Mouse (Mus musculus) midbrain, embryonic 15.5 days (tissue): ENCODE measurements around the gene Krt26. TPM values are rescaled to one million over a fixed set of nuclear protein-coding genes. Genes with fewer than 3 reads are reported as not detected.

Experiments
- ATAC-seq: fragments of 200-750 bp; cut with Nextera tagmentation; replicated peaks from 2 replicates; pipeline ENCODE4 v1.8.0; 2017; ENCODE audit warnings: moderate TSS enrichment
- H3K27ac ChIP-seq: fragments of 300-500 bp; sonication (generic); 2 replicates; pipeline ENCODE4 v1.5.1; 2015; ENCODE audit warnings: mild to moderate bottlenecking, inconsistent platforms
- H3K27me3 ChIP-seq: fragments of 300-500 bp; sonication (generic); replicated peaks from 2 replicates; pipeline ENCODE4 v1.6.1; 2015; ENCODE audit warnings: inconsistent platforms
- H3K36me3 ChIP-seq: fragments of 300-500 bp; sonication (generic); replicated peaks from 2 replicates; pipeline ENCODE4 v1.6.1; 2015; ENCODE audit warnings: inconsistent platforms
- H3K4me1 ChIP-seq: fragments of 300-500 bp; sonication (generic); 2 replicates; pipeline ENCODE4 v1.6.1; 2015; ENCODE audit warnings: inconsistent platforms
- H3K4me2 ChIP-seq: fragments of 300-500 bp; sonication (generic); 2 replicates; pipeline ENCODE4 v1.6.1; 2015; ENCODE audit warnings: inconsistent platforms, mild to moderate bottlenecking, moderate library complexity
- H3K4me3 ChIP-seq: fragments of 300-500 bp; sonication (generic); 2 replicates; pipeline ENCODE4 v1.5.1; 2015; ENCODE audit warnings: mild to moderate bottlenecking, inconsistent platforms
- H3K9ac ChIP-seq: fragments of 300-500 bp; sonication (generic); 2 replicates; pipeline ENCODE4 v1.6.1; 2015; ENCODE audit warnings: mild to moderate bottlenecking, inconsistent platforms
- H3K9me3 ChIP-seq: fragments of 300-500 bp; sonication (generic); 2 replicates; pipeline ENCODE4 v1.6.1; 2016; ENCODE audit warnings: inconsistent platforms
- WGBS: fragments of 180-500 bp; shearing (Covaris S2); methylation state at CpG from one replicate; pipeline ENCODE4 v1.1.7; 2015; ENCODE audit warnings: mixed read lengths; 5-methylcytosine and 5-hydroxymethylcytosine counted together
- polyA plus RNA-seq: library from polyadenylated mRNA; unstranded; fragments of >200 nt; fragmentation: Nextera tagmentation; extraction: Ambion mirVana; gene quantifications from 2 replicates; pipeline ENCODE4 v1.2.1, GENCODE M21; 2015

Gene Krt26
- polyA plus RNA-seq: 0.14 and 0.22 TPM in 2 replicates

DNA sequence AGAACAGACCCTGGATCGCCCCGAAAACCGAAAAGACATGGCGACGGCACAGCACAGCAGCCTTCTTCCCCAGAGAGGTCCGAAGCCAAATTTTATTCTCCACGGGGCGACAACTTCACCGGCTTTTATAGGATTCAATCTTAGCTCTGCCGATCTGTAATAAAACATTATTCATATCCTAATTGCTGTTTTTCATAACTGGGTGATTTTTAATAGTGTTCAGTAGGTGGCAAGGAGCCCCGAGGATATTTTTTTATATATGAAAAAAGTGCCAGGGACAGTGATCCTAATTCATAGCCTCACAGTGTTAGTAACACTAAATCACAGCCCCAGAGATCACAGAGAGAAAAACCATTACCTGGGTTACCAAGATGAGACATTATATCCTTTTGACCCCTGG, at the start of gene Krt26:
Krt26 (minus strand) TSS at position 101 of the 400 bp plus-strand sequence.
- Histone ChIP-seq H3K4me3 (no peak within 1 kb of the TSS), H3K4me1 (peaks cover 10% of the 10 kb centered on the region), H3K36me3 (no peaks in the 10 kb centered on the region), H3K27me3 (no peaks in the 10 kb centered on the region), H3K4me2 (no peak within 1 kb of the TSS), H3K9ac (no peak within 1 kb of the TSS), H3K9me3 (no peaks in the 10 kb centered on the region), H3K27ac (no peak within 1 kb of the TSS)
- 91% methylated on average over 11 of the region's 11 CpGs for WGBS
- no peak for ATAC-seq

DNA sequence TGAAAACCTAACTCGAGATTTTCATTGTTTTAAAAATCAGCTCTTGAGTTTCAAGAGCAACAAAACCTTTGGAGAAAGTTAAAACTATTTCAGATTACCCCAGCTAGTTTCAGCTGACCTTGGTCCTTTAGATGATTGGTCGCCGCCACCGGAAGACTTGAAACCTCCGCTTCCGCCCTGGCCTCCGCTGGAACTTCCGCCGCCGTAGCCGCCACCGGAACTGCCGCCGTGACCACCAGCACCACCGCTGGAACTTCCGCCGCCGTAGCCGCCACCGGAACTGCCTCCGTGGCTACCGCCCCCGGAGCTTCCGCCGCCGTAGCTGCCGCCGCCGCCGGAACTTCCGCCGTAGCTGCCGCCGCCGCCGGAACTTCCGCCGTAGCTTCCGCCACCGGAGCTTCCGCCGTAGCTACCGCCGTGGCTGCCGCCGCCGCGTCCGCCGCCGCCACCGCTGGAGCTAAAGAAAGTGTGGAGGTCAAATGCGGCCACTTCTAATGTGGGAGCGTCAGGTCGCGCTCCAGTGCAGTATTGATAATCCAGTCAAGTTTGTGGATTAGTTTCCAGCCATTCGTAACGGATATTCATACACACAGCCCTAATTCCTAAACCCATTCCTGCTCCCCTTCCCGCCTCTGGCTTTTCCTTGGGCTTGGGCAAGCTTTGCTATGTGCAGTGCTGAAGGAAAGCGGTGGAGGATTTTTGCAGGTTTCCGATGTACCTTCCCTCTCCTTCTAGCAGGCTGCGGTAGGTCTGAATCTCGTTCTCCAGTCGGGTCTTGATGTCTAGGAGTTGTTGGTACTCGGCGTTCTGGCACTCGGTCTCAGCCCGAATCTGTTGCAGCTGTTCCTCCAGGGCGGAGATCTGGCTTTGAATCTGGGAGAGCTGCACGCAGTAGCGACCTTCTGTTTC, 48.3 kb upstream of the Krt26 start:
- H3K27me3 ChIP-seq: peaks cover 7% of the 10 kb centered on the region; the same call in 1 of the 2 replicates
- H3K9ac ChIP-seq: peak overlapping the region; percentile 71
- ATAC-seq: peak; percentile 91
- H3K4me1 ChIP-seq: peaks cover 18% of the 10 kb centered on the region
- peak overlapping the region; percentile 96 for H3K27ac ChIP-seq
- WGBS: 1% methylated on average over 71 of the region's 71 CpGs
- H3K9me3 ChIP-seq: no peaks in the 10 kb centered on the region
- H3K4me3 ChIP-seq: peak overlapping the region; percentile 69
- H3K4me2 ChIP-seq: peak overlapping the region; percentile 74
- H3K36me3 ChIP-seq: no peaks in the 10 kb centered on the region

DNA sequence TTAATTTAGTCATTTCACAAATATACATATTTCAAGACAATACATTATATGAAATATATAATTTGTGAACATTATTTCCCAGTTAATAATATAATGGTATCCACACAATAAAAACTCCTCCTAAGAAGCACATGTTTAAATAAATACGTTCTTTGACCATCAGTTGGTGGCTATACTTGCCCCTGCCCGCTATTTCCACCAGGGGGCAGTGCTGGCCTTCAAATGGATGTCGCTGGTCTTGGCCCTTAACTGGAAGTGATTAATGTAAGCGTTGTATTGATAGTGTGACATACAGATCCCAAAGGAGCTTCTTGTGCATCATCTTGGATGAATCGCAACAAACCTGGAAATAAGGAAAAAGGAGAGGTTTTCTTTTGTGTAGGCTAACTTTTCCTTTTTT, 41.8 kb upstream of the Krt26 start:
- Histone ChIP-seq H3K27ac (no peak overlapping the region), H3K4me3 (no peak overlapping the region), H3K36me3 (no peaks in the 10 kb centered on the region), H3K4me1 (no peaks in the 10 kb centered on the region), H3K9ac (no peak overlapping the region), H3K27me3 (peaks cover 12% of the 10 kb centered on the region; the same call in 1 of the 2 replicates), H3K9me3 (no peaks in the 10 kb centered on the region), H3K4me2 (no peak overlapping the region)
- no peak for ATAC-seq
- WGBS: 13% methylated on average over 5 of the region's 5 CpGs

DNA sequence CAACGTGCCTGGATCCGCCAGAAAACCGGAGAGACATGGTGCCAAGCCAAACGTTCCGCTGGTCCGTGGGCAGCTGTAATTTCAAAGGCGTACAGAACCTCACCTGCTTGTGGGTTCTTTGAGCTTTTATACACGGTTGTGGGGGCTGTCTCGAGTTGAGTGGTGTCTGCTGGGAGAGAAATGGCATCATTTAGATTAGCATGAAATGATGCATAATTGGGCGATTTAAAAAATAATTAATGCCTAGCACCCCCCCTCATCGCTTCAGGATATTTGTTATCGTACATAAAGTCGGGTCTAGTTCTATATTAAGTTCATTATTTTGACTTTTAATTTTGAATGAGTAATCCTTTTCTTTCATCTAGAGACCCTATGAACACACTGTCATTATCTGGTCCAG, 37.0 kb upstream of the Krt26 start, which contains the start of gene Krt28:
Krt28 (minus strand) TSS at position 101 of the 400 bp plus-strand sequence.
- no peaks in the 10 kb centered on the region for H3K36me3 ChIP-seq
- no peak within 1 kb of the TSS for H3K4me3 ChIP-seq
- no peak within 1 kb of the TSS for H3K9ac ChIP-seq
- ATAC-seq: no peak
- H3K4me1 ChIP-seq: 0 out of 2 replicates have a peak, but pooled peaks cover 3% of the 10 kb centered on the region
- H3K4me2 ChIP-seq: no peak within 1 kb of the TSS
- peaks cover 7% of the 10 kb centered on the region; the same call in 1 of the 2 replicates for H3K27me3 ChIP-seq
- 84% methylated on average over 13 of the region's 13 CpGs for WGBS
- H3K9me3 ChIP-seq: no peaks in the 10 kb centered on the region
- H3K27ac ChIP-seq: no peak within 1 kb of the TSS

DNA sequence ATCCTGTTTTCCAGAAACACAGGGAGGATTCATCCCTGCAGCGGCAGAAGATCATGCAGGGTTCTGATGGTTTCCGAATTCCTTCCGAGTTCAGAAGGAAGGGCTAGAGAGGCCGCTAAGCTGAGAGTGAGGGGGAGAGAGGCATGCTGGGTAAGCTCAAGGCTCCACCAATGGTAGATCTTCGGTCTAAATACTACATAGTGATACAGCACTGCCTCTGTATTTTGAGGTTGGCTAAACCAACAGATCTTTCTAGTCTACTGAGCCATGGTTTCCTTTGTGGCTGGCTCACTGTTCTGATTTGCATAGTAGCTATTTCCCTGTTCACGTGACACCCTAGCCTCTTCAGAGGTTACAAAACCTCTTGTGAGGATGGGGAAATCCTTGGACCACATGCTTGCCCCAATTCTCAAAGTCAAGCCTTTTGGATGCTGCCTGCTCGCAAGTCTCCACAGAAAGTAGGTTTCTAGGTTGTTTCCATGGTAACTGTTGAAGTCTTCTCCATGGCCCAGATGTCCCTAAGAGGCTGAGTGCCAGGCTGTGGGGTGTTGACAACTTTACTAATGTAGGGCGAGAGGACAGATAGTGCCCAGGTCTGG, 32.2 kb upstream of the Krt26 start:
- H3K4me2 ChIP-seq: no peak overlapping the region
- H3K9ac ChIP-seq: no peak overlapping the region
- H3K4me3 ChIP-seq: no peak overlapping the region
- H3K4me1 ChIP-seq: 0 out of 2 replicates have a peak, but pooled peaks cover 3% of the 10 kb centered on the region
- no peak for ATAC-seq
- 80% methylated on average over 8 of the region's 8 CpGs for WGBS
- no peaks in the 10 kb centered on the region for H3K36me3 ChIP-seq
- no peaks in the 10 kb centered on the region for H3K9me3 ChIP-seq
- peaks cover 3% of the 10 kb centered on the region; the same call in 1 of the 2 replicates for H3K27me3 ChIP-seq
- peak overlapping the region; percentile 45; the same call in 1 of the 2 replicates for H3K27ac ChIP-seq

DNA sequence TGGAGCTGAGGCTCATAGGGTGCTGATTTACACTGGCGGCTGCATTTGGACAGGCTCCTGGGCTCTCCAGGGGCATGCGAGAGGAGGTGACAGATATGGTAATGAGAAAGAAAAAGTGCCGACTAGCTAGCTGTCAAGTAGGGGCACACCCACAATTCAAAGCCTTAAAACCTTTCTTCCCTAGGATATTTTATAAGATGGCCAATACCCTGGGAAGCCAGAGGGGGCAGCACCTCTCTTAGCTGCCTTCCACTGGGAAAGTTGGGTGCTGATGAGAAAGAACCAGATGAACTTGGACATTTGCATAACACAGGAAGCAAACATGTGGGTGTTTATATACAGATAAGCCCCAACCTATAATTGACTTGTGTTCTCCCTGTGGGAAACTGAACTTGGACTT, 31.5 kb upstream of the Krt26 start:
- 15% methylated on average over 3 of the region's 3 CpGs for WGBS

DNA sequence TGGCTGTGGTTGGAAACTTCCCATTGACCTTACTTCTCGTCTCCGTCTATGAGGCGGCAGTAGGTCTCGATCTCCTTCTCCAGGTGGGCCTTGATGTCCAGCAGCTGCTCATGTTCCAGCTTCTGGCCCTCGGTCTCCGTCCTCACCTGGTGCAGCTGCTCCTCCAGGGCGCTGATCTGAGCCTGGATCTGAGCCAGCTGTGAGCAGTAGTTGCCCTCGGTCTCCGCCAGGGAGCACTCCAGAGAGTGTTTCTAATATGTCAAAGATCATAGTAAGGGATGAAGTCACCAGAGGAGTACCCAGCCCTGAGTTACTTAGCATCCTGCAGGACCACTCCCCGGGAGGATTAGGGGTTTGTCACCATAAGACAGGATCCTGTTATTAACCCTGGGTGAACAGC, 29.0 kb upstream of the Krt26 start:
- WGBS: 49% methylated on average over 10 of the region's 10 CpGs
- Histone ChIP-seq H3K9ac (no peak overlapping the region), H3K36me3 (no peaks in the 10 kb centered on the region)

More for the DNA sequence above, 31.5 kb upstream of the Krt26 start:
- H3K9ac ChIP-seq: no peak overlapping the region
- no peaks in the 10 kb centered on the region for H3K27me3 ChIP-seq
- H3K27ac ChIP-seq: no peak overlapping the region; the same call in 1 of the 2 replicates
- no peaks in the 10 kb centered on the region for H3K9me3 ChIP-seq
- ATAC-seq: no peak
- no peak overlapping the region for H3K4me3 ChIP-seq
- H3K4me2 ChIP-seq: no peak overlapping the region
- H3K36me3 ChIP-seq: no peaks in the 10 kb centered on the region
- H3K4me1 ChIP-seq: 0 out of 2 replicates have a peak, but pooled peaks cover 3% of the 10 kb centered on the region

DNA sequence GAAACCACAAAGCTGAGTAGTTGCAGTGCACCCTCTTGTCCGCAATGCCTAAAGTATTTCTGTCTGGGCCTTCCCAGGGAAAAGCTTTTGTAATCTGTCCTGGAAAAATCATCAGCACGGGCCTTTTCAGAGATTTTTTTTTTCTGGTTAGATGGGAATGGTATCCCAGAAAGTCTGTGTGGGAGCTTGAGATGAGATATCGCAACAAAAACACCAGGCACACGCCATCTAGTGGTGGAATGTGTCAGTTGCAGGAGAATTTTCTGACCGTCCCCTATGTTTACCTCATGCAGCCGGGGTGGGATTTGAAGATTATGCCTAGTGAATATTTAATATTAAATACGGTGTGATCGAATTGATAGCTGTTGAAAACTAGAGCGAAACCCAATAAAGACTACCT, 26.6 kb upstream of the Krt26 start:
- H3K27me3 ChIP-seq: no peaks in the 10 kb centered on the region
- no peaks in the 10 kb centered on the region for H3K9me3 ChIP-seq
- no peak for ATAC-seq
- no peaks in the 10 kb centered on the region for H3K4me1 ChIP-seq
- H3K4me2 ChIP-seq: no peak overlapping the region
- H3K27ac ChIP-seq: no peak overlapping the region
- no peak overlapping the region for H3K4me3 ChIP-seq
- H3K9ac ChIP-seq: no peak overlapping the region
- WGBS: 24% methylated on average over 9 of the region's 9 CpGs
- H3K36me3 ChIP-seq: no peaks in the 10 kb centered on the region

More for the DNA sequence above, 29.0 kb upstream of the Krt26 start:
- Histone ChIP-seq H3K4me3 (no peak overlapping the region), H3K27me3 (no peaks in the 10 kb centered on the region), H3K4me1 (0 out of 2 replicates have a peak, but pooled peaks cover 3% of the 10 kb centered on the region), H3K4me2 (no peak overlapping the region), H3K27ac (no peak overlapping the region), H3K9me3 (no peaks in the 10 kb centered on the region)
- no peak for ATAC-seq

DNA sequence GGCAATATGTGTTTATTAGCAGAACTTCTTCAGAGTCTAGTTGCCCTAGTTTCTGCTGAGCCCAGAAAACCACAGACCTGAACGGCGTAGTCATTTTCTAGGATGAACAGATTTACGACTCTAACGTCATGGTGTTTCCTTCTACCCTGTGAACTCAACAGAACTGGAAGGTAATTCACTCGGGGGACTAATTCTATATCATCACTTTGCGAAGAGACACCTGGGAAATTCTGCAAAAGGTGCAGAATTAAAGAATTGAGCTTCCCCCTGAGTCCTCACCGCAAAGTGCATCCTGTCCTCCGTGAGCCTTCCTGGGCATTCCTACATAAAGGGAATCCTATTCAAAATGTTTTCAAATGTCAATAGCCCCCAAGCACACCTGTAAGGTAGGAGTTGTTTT, 23.7 kb upstream of the Krt26 start:
- Histone ChIP-seq H3K9ac (no peak overlapping the region), H3K36me3 (no peaks in the 10 kb centered on the region), H3K4me3 (no peak overlapping the region), H3K9me3 (no peaks in the 10 kb centered on the region), H3K27ac (no peak overlapping the region), H3K27me3 (no peaks in the 10 kb centered on the region), H3K4me2 (no peak overlapping the region), H3K4me1 (no peaks in the 10 kb centered on the region)
- WGBS: 91% methylated on average over 8 of the region's 8 CpGs
- no peak for ATAC-seq

DNA sequence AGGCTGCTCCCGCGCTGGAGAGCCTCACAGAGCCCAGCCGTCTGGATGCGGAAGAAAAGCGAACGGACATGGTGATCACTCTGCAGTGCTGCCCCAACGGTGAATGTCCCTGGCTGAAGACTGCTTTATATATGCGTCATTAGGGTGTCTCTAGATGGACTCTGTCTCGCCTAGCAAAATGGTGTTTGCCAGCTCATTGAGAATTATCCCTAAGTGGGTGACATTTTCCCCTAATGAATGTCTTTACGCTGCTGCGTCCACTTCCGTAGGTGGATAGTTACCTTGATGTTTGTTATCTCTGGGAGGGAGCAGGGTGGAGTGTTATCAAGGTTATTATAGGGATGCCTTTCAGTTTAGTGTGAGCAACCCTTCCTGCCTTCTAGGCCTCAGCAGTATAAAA, 13.2 kb upstream of the Krt26 start, which contains the start of gene Krt27:
Krt27 (minus strand) TSS at position 101 of the 400 bp plus-strand sequence.
- Histone ChIP-seq H3K36me3 (no peaks in the 10 kb centered on the region), H3K9ac (no peak within 1 kb of the TSS), H3K4me1 (no peaks in the 10 kb centered on the region), H3K27ac (no peak within 1 kb of the TSS), H3K27me3 (no peaks in the 10 kb centered on the region), H3K9me3 (no peaks in the 10 kb centered on the region), H3K4me3 (no peak within 1 kb of the TSS), H3K4me2 (no peak within 1 kb of the TSS)
- WGBS: 83% methylated on average over 12 of the region's 12 CpGs
- ATAC-seq: no peak

DNA sequence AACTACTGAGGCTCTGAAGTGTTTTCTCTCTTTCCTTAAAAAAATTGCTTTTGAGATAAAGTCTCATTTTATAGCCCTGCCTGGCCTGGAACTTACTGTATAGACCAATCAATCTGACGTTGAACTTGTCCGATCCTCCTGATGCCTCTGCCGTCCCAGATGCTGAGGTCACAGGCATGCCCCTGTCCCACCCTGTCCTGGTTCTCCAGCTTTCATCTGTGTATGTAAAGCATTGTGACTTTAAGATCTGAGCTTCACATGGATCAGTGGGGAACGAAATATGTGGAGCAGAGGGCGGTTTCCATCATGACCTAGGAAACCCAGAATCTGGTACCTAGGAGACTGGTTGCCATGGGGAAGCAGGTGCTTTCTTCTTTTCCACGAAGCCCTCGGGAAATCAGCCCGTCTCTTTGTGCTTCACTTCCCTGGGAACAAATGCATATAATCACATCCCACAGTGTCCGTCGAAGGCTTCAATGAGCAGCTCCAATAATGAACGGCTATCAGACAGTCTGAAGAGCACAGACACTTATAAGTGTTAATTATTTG, 1.6 kb upstream of the Krt26 start:
- ATAC-seq: no peak
- no peaks in the 10 kb centered on the region for H3K27me3 ChIP-seq
- WGBS: 24% methylated on average over 11 of the region's 11 CpGs
- no peaks in the 10 kb centered on the region for H3K9me3 ChIP-seq
- no peak overlapping the region for H3K27ac ChIP-seq
- no peaks in the 10 kb centered on the region for H3K36me3 ChIP-seq
- H3K9ac ChIP-seq: no peak overlapping the region
- no peak overlapping the region for H3K4me3 ChIP-seq
- no peak overlapping the region for H3K4me2 ChIP-seq
- H3K4me1 ChIP-seq: peaks cover 6% of the 10 kb centered on the region

DNA sequence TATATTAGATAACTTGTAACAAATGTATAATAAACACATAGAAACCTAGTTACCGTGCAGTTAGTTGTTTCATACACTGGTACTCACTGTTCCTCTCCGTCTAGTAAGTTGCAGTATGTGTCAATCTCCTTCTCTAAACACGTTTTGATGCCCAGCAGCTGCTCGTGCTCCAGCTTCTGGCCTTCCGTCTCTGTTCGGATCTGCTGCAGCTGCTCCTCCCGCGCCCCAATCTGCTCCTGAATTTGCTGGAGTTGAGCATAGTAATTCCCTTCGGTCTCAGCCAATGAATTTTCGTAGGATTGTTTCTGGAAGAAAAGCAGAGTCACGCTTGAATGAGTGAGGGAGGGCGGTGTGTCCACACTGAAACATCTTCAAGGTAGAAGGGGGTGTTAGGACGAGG, 4.3 kb downstream of the Krt26 start:
- peaks cover 4% of the 10 kb centered on the region; the same call in 1 of the 2 replicates for H3K4me1 ChIP-seq
- ATAC-seq: no peak
- H3K9ac ChIP-seq: no peak overlapping the region
- H3K4me2 ChIP-seq: 0 out of 2 replicates have a peak overlapping the region, but pooled peaks have one; percentile 13
- H3K4me3 ChIP-seq: no peak overlapping the region
- WGBS: 39% methylated on average over 13 of the region's 13 CpGs
- H3K9me3 ChIP-seq: no peaks in the 10 kb centered on the region
- no peaks in the 10 kb centered on the region for H3K36me3 ChIP-seq
- H3K27me3 ChIP-seq: no peaks in the 10 kb centered on the region
- no peak overlapping the region for H3K27ac ChIP-seq
